Mouse (Mus musculus): ENCODE measurements around the gene Tmem169. TPM values are rescaled to one million over a fixed set of nuclear protein-coding genes. Genes with fewer than 3 reads are reported as not detected.

Tmem169 gene
- polyA plus RNA-seq, 1 experiment from 2014 or later: 37.8 TPM

GRCm38 (mm10) chr1:72288527-72289150 lies 4.5 kb downstream of the Tmem169 start:
- Histone ChIP-seq H3K36me3 (replicated peaks) (0 out of 2 replicates have a peak, but pooled peaks cover under 1% of the 10 kb centered on the region), H3K27ac (no peak overlapping the region), H3K4me2 (no peak overlapping the region), H3K4me3 (no peak overlapping the region), H3K27me3 (replicated peaks) (no peaks in the 10 kb centered on the region), H3K9ac (no peak overlapping the region), H3K4me1 (peaks cover 30% of the 10 kb centered on the region), H3K9me3 (no peaks in the 10 kb centered on the region)
- WGBS: 91% methylated on average over 4 of the region's 4 CpGs
- no peak for ATAC-seq (replicated peaks)

- H3K27ac ChIP-seq: no peak overlapping the region
- no peak for ATAC-seq (replicated peaks)
- H3K4me2 ChIP-seq: no peak overlapping the region
- H3K9me3 ChIP-seq: no peaks in the 10 kb centered on the region
- H3K4me1 ChIP-seq: peaks cover 19% of the 10 kb centered on the region
- no peaks in the 10 kb centered on the region for H3K27me3 ChIP-seq (replicated peaks)
- no peak overlapping the region for H3K4me3 ChIP-seq
- H3K9ac ChIP-seq: no peak overlapping the region
- WGBS: 97% methylated on average over 4 of the region's 4 CpGs
- 0 out of 2 replicates have a peak, but pooled peaks cover 4% of the 10 kb centered on the region for H3K36me3 ChIP-seq (replicated peaks)
These were observed 6.7 kb downstream of the Tmem169 start for GRCm38 (mm10) chr1:72290896-72291295.

GRCm38 (mm10) chr1:72291421-72291820 lies 7.3 kb downstream of the Tmem169 start:
- Histone ChIP-seq H3K27ac (no peak overlapping the region), H3K4me1 (peaks cover 14% of the 10 kb centered on the region), H3K4me3 (no peak overlapping the region), H3K27me3 (replicated peaks) (no peaks in the 10 kb centered on the region), H3K36me3 (replicated peaks) (0 out of 2 replicates have a peak, but pooled peaks cover 4% of the 10 kb centered on the region), H3K9me3 (no peaks in the 10 kb centered on the region), H3K4me2 (no peak overlapping the region), H3K9ac (no peak overlapping the region)
- 94% methylated on average over 4 of the region's 4 CpGs for WGBS
- no peak for ATAC-seq (replicated peaks)

GRCm38 (mm10) chr1:72291925-72292324 lies 7.8 kb downstream of the Tmem169 start:
- 90% methylated on average over 2 of the region's 2 CpGs for WGBS
- no peak for ATAC-seq (replicated peaks)

GRCm38 (mm10) chr1:72293869-72294663 lies 9.9 kb downstream of the Tmem169 start:
- no peaks in the 10 kb centered on the region for H3K27me3 ChIP-seq (replicated peaks)

More at GRCm38 (mm10) chr1:72291925-72292324, 7.8 kb downstream of the Tmem169 start:
- Histone ChIP-seq H3K4me1 (peaks cover 9% of the 10 kb centered on the region), H3K9ac (no peak overlapping the region), H3K9me3 (no peaks in the 10 kb centered on the region), H3K4me3 (no peak overlapping the region), H3K27me3 (replicated peaks) (no peaks in the 10 kb centered on the region), H3K36me3 (replicated peaks) (0 out of 2 replicates have a peak, but pooled peaks cover 4% of the 10 kb centered on the region), H3K27ac (no peak overlapping the region), H3K4me2 (no peak overlapping the region)

GRCm38 (mm10) chr1:72295746-72296145 lies 11.6 kb downstream of the Tmem169 start:
- Histone ChIP-seq H3K4me1 (no peaks in the 10 kb centered on the region), H3K4me2 (no peak overlapping the region), H3K9ac (no peak overlapping the region), H3K36me3 (replicated peaks) (peaks cover 11% of the 10 kb centered on the region; the same call in 1 of the 2 replicates), H3K4me3 (no peak overlapping the region), H3K27ac (no peak overlapping the region), H3K27me3 (replicated peaks) (no peaks in the 10 kb centered on the region), H3K9me3 (no peaks in the 10 kb centered on the region)
- WGBS: 86% methylated on average over 8 of the region's 8 CpGs
- ATAC-seq (replicated peaks): no peak

More at GRCm38 (mm10) chr1:72293869-72294663, 9.9 kb downstream of the Tmem169 start:
- Histone ChIP-seq H3K36me3 (replicated peaks) (peaks cover 4% of the 10 kb centered on the region; the same call in 1 of the 2 replicates), H3K27ac (no peak overlapping the region), H3K9ac (no peak overlapping the region), H3K9me3 (no peaks in the 10 kb centered on the region), H3K4me2 (no peak overlapping the region), H3K4me3 (no peak overlapping the region), H3K4me1 (no peaks in the 10 kb centered on the region)
- ATAC-seq (replicated peaks): no peak
- WGBS: 76% methylated on average over 4 of the region's 4 CpGs

GRCm38 (mm10) chr1:72301845-72302244 lies 17.7 kb downstream of the Tmem169 start:
- 88% methylated on average over 1 of the region's 1 CpGs for WGBS
- no peak for ATAC-seq (replicated peaks)

GRCm38 (mm10) chr1:72306241-72306640 lies 22.1 kb downstream of the Tmem169 start:
- ATAC-seq (replicated peaks): no peak
- 47% methylated on average over 3 of the region's 3 CpGs for WGBS
- Histone ChIP-seq H3K4me3 (no peak overlapping the region), H3K27ac (peak overlapping the region; percentile 94; the same call in 1 of the 2 replicates), H3K9ac (no peak overlapping the region), H3K9me3 (no peaks in the 10 kb centered on the region), H3K4me2 (peak overlapping the region; percentile 62), H3K36me3 (replicated peaks) (peaks cover 2% of the 10 kb centered on the region; the same call in 1 of the 2 replicates), H3K27me3 (replicated peaks) (no peaks in the 10 kb centered on the region), H3K4me1 (peaks cover 6% of the 10 kb centered on the region)

More at GRCm38 (mm10) chr1:72301845-72302244, 17.7 kb downstream of the Tmem169 start:
- no peaks in the 10 kb centered on the region for H3K9me3 ChIP-seq
- H3K4me2 ChIP-seq: no peak overlapping the region
- H3K4me1 ChIP-seq: no peaks in the 10 kb centered on the region
- H3K27me3 ChIP-seq (replicated peaks): no peaks in the 10 kb centered on the region
- no peak overlapping the region for H3K9ac ChIP-seq
- H3K36me3 ChIP-seq (replicated peaks): peaks cover 14% of the 10 kb centered on the region; the same call in 1 of the 2 replicates
- H3K27ac ChIP-seq: no peak overlapping the region
- H3K4me3 ChIP-seq: no peak overlapping the region

GRCm38 (mm10) chr1:72306679-72307181 lies 22.6 kb downstream of the Tmem169 start:
- 3% methylated on average over 11 of the region's 11 CpGs for WGBS
- no peaks in the 10 kb centered on the region for H3K36me3 ChIP-seq (replicated peaks)
- H3K9me3 ChIP-seq: no peaks in the 10 kb centered on the region
- H3K4me3 ChIP-seq: peak overlapping the region; percentile 73
- no peaks in the 10 kb centered on the region for H3K27me3 ChIP-seq (replicated peaks)
- peaks cover 6% of the 10 kb centered on the region for H3K4me1 ChIP-seq
- peak overlapping the region; percentile 94 for H3K27ac ChIP-seq
- H3K9ac ChIP-seq: peak overlapping the region; percentile 68
- peak overlapping the region; percentile 62 for H3K4me2 ChIP-seq
- ATAC-seq (replicated peaks): peak; percentile 90

- ATAC-seq (replicated peaks): peak; percentile 98
- H3K36me3 ChIP-seq (replicated peaks): no peaks in the 10 kb centered on the region
- H3K27me3 ChIP-seq (replicated peaks): no peaks in the 10 kb centered on the region
- H3K9me3 ChIP-seq: no peaks in the 10 kb centered on the region
- H3K27ac ChIP-seq: peak within 1 kb of the TSS; percentile 94
- peak within 1 kb of the TSS; percentile 62 for H3K4me2 ChIP-seq
- peak within 1 kb of the TSS; percentile 73 for H3K4me3 ChIP-seq
- WGBS: under 1% methylated on average over 21 of the region's 21 CpGs
- H3K4me1 ChIP-seq: peaks cover 6% of the 10 kb centered on the region
- H3K9ac ChIP-seq: peak within 1 kb of the TSS; percentile 68
These were observed 23.2 kb downstream of the Tmem169 start, which contains the start of gene Xrcc5 for GRCm38 (mm10) chr1:72307317-72307798. TSS of gene Xrcc5 (plus strand) at chr1:72307421.

GRCm38 (mm10) chr1:72308919-72309318 lies 24.8 kb downstream of the Tmem169 start:
- ATAC-seq (replicated peaks): no peak
- peaks cover 6% of the 10 kb centered on the region for H3K4me1 ChIP-seq
- no peaks in the 10 kb centered on the region for H3K36me3 ChIP-seq (replicated peaks)
- no peaks in the 10 kb centered on the region for H3K9me3 ChIP-seq
- H3K4me2 ChIP-seq: no peak overlapping the region
- no peak overlapping the region for H3K4me3 ChIP-seq
- H3K27me3 ChIP-seq (replicated peaks): no peaks in the 10 kb centered on the region
- no peak overlapping the region for H3K27ac ChIP-seq
- 65% methylated on average over 4 of the region's 4 CpGs for WGBS
- no peak overlapping the region for H3K9ac ChIP-seq

Measured in midbrain, embryonic 15.5 days (tissue).